Mouse (Mus musculus): Measurements from ENCODE around the gene Tenm4. TPM values are rescaled to one million over a fixed set of nuclear protein-coding genes. Genes with fewer than 3 reads are reported as not detected.

Gene Tenm4
- total and polyA plus RNA-seq, 3 experiments, result 9.2 to 15.2 TPM; not detected in 1

DNA sequence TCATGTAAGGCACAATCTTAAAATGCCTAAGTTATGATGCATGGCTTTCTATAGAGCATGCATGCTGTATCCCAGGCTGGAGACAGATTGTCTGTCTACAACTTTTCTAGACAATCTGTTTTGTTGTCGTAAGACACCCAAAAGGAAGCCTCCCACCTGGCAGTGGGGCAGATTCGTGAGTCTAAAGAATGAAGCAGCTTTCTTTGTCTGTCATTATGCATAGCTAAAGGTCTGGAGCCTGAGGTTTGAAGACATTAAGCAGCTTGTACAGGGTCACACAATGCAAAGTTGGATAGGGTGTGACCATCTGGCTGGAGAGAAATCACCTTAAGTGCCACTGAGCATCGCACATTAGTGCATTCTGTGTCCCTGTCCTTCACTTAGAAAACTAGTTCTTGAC is 648.5 kb downstream of the Tenm4 start:
- DNase-seq (ENCODE audit: low read depth, low spot score), result no peak
- no peak overlapping the region for H3K4me3 ChIP-seq (ENCODE audit: control insufficient read depth in 1 of 2, insufficient read depth in 1 of 2, low read depth in 2 of 2, low read length in 2 of 2)
- H3K4me1 ChIP-seq (ENCODE audit: control insufficient read depth in 1 of 2, insufficient read depth in 2 of 2, low read length in 2 of 2), result peaks cover 2 to 3% of the 10 kb centered on the region in 2 experiments; a peak in 2 of 4 replicates
- peaks cover 0 to 2% of the 10 kb centered on the region in 2 experiments; a peak in 2 of 4 replicates for H3K36me3 ChIP-seq (ENCODE audit: control insufficient read depth in 1 of 2, insufficient read depth in 2 of 2, low read length in 2 of 2)
- no peaks in the 10 kb centered on the region for H3K9me3 ChIP-seq (replicated peaks; ENCODE audit: insufficient read depth, low read length)
- no peaks in the 10 kb centered on the region for H3K27me3 ChIP-seq (ENCODE audit: control insufficient read depth in 1 of 2, insufficient read depth in 2 of 2, low read length in 2 of 2)
- no peak overlapping the region for H3K27ac ChIP-seq (ENCODE audit: control insufficient read depth, low read depth, low read length)
- no peak overlapping the region for H3K9ac ChIP-seq (ENCODE audit: control insufficient read depth, low read depth, low read length, poor library complexity, severe bottlenecking)
- TF ChIP-seq CHD2 (IDR thresholded peaks at IDR 0.05; ENCODE audit: low read length) (no peak), ELF1 (IDR thresholded peaks at IDR 0.05; ENCODE audit: low read depth, low read length) (no peak), ZNF384 (IDR thresholded peaks at IDR 0.05; ENCODE audit: low read depth, low read length) (no peak), NELFE (IDR thresholded peaks at IDR 0.05; ENCODE audit: low read depth, low read length) (no peak), ZMIZ1 (IDR thresholded peaks at IDR 0.05; ENCODE audit: low read depth, low read length) (no peak), GABPA (IDR thresholded peaks at IDR 0.05; ENCODE audit: low read depth, low read length) (no peak), MEF2A (IDR thresholded peaks at IDR 0.05; ENCODE audit: extremely low read depth, insufficient replicate concordance, low read depth, low read length, poor library complexity, severe bottlenecking) (no peak), RCOR1 (IDR thresholded peaks at IDR 0.05; ENCODE audit: low read depth, low read length) (no peak), ZKSCAN1 (IDR thresholded peaks at IDR 0.05; ENCODE audit: low read depth, low read length) (no peak), EP300 (IDR thresholded peaks at IDR 0.05; ENCODE audit: low read depth in 1 of 2, low read length in 2 of 2) (no peak), CHD1 (IDR thresholded peaks at IDR 0.05; ENCODE audit: low read depth, low read length) (no peak), SMC3 (IDR thresholded peaks at IDR 0.05; ENCODE audit: low read depth, low read length) (no peak), TBP (IDR thresholded peaks at IDR 0.05; ENCODE audit: low read depth, low read length) (no peak), SIN3A (IDR thresholded peaks at IDR 0.05; ENCODE audit: low read length) (no peak)
- H3K79me2 ChIP-seq (ENCODE audit: control insufficient read depth, insufficient read depth, low read length, poor library complexity), result no peaks in the 10 kb centered on the region

DNA sequence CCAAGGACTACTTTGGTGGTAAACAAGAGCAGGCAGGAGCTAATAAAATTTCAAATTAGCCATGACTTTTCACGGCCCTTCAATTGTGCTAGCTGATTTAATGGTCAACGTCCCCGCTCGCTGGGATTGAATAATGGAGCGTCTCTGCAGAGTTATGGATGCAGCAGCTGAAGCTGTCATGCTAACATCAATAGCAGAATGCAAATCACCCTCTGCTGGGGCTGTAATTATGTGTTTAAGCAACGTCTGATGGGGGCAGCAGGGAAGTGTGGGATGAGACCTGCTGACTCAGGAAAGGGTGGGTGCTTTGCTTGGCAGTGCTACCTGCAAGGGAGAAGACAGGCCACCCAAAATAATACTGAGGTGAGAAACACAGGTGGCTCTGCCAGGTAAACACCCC is 649.3 kb downstream of the Tenm4 start:
- no peak for DNase-seq (ENCODE audit: low read depth, low spot score)
- Histone ChIP-seq H3K36me3 (ENCODE audit: control insufficient read depth in 1 of 2, insufficient read depth in 2 of 2, low read length in 2 of 2) (peaks cover 0 to 2% of the 10 kb centered on the region in 2 experiments; a peak in 2 of 4 replicates), H3K27ac (ENCODE audit: control insufficient read depth, low read depth, low read length) (no peak overlapping the region), H3K4me1 (ENCODE audit: control insufficient read depth in 1 of 2, insufficient read depth in 2 of 2, low read length in 2 of 2) (peaks cover 2 to 4% of the 10 kb centered on the region in 2 experiments; a peak in 2 of 4 replicates), H3K4me3 (ENCODE audit: control insufficient read depth in 1 of 2, insufficient read depth in 1 of 2, low read depth in 2 of 2, low read length in 2 of 2) (no peak overlapping the region), H3K27me3 (ENCODE audit: control insufficient read depth in 1 of 2, insufficient read depth in 2 of 2, low read length in 2 of 2) (no peaks in the 10 kb centered on the region), H3K79me2 (ENCODE audit: control insufficient read depth, insufficient read depth, low read length, poor library complexity) (no peaks in the 10 kb centered on the region), H3K9ac (ENCODE audit: control insufficient read depth, low read depth, low read length, poor library complexity, severe bottlenecking) (no peak overlapping the region), H3K9me3 (replicated peaks; ENCODE audit: insufficient read depth, low read length) (no peaks in the 10 kb centered on the region)
- no peak for TF ChIP-seq ETS1 (IDR thresholded peaks at IDR 0.05; ENCODE audit: low read depth, low read length)
- TF ChIP-seq ZMIZ1 (IDR thresholded peaks at IDR 0.05; ENCODE audit: low read depth, low read length), result no peak
- TF ChIP-seq POLR2A (IDR thresholded peaks at IDR 0.05; ENCODE audit: control insufficient read depth in 1 of 2, insufficient read depth in 1 of 2, low read depth in 1 of 2, low read length in 2 of 2, poor library complexity in 1 of 2), result no peak
- no peak for TF ChIP-seq MYB (IDR thresholded peaks at IDR 0.05; ENCODE audit: low read depth, low read length)
- TF ChIP-seq JUND (IDR thresholded peaks at IDR 0.05; ENCODE audit: low read depth, low read length), result no peak
- TF ChIP-seq USF2 (IDR thresholded peaks at IDR 0.05; ENCODE audit: borderline replicate concordance in 1 of 2, insufficient read depth in 1 of 2, low read depth in 1 of 2, low read length in 2 of 2), result no peak
- TF ChIP-seq EP300 (IDR thresholded peaks at IDR 0.05; ENCODE audit: low read depth in 1 of 2, low read length in 2 of 2), result no peak
- no peak for TF ChIP-seq RAD21 (IDR thresholded peaks at IDR 0.05; ENCODE audit: low read depth, low read length)
